Mouse (Mus musculus): ENCODE measurements at regions not wholly inside any gene's neighbourhood (a gene's known extent, or its start where the extent isn't known, plus 50 kb on each side); places are given as distances from the start of the nearest gene placed in this dataset.
"Not testable (repeated sequence)": the region's sequence is repeated elsewhere in the genome, so short reads cannot be mapped to it uniquely, and the experiment has no call there.

DNA sequence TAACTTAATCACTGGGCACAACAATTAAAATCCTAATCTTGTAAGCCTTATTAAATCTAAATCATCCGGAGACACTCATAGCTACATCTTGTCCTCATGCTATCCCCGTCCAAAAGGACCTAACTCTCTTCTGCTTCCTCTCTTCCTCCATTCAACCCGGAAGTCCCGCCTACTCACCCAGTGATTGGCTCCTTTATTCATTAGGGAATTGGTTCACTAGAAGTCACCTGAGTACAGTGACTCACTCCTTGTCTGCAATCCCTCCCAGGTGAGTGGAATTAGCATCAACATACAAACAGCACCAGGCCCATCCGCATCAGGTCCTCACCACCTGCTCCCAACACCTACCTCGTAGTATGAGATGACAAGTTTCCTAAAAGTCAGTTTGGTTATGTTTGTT, 114.5 kb downstream of the Enc1 start:
- DNase-seq (ENCODE audit: low spot score): not testable (repeated sequence)

DNA sequence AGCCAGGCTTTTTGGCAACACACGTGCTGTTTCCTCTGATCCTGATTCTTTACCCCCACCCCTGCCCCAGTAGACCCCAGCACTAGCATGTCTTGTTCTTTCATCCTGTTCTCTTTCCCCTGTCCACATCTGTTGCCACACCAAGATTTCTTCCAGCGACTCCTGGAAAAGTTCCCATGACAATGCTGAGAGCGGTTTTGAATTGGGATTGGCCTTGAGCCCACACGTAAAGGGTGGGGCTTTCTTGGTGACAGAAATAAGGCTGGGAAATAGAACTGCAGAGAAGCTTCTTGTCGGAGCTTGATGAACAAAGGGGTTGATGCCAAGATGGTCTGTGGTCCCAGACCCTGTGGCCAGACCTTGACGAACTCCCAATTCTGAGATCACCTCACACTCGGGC, 106.8 kb downstream of the Enc1 start:
- no peak for DNase-seq (ENCODE audit: low spot score)

DNA sequence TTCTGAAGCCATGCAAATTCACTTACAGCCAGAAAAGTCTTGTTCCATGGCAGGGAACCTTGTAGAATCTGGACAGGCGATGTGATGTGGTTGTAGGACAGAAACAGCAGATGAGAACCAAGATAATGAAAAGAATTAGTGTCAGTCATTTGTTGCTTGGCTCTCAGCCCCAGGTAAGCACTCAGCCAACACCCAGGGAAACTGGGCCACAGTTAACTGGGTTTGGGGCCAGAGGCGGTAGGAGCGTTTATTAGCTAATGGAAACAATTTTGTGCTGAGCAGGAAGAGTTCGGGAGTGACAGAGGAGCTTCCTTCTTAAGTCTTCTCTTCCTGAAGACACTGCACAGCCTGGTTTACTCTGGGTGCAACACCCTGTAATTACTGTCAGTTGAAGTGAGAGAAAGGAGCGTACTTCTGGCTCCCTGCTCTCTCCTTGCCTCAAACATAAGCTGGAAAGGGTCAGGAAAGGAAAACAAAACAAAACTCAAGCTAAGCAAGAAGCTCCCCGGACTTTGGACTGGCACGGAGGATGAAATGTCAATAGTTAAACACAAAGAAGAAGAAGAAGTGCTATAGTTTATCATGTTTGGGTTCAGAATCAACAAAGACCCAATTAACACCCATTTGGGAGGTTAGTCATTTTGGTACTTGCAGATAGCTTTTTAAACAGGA, 100.4 kb downstream of the Enc1 start:
- peak; percentile 82 for DNase-seq (ENCODE audit: low spot score)

DNA sequence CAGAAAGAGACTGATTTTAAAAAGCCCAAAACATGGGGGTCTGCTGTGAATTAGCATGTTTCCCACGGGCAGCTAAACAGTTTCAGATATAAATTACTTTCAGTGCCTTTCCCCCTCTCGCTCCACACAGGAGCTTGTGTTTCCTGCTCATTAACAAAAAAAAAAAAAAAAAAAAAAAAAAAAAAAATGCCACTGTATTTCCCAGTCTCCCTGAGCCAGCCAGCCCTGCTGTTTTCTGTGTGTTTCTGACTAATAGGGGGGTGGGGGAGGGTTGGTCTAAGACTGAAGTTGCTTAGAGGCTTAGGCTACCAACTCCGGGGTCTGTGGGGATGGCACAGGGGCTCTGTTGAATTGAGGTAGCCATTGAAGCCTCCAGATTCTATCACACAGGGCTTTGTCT, 97.0 kb downstream of the Enc1 start:
- no peak for DNase-seq (ENCODE audit: low spot score)

DNA sequence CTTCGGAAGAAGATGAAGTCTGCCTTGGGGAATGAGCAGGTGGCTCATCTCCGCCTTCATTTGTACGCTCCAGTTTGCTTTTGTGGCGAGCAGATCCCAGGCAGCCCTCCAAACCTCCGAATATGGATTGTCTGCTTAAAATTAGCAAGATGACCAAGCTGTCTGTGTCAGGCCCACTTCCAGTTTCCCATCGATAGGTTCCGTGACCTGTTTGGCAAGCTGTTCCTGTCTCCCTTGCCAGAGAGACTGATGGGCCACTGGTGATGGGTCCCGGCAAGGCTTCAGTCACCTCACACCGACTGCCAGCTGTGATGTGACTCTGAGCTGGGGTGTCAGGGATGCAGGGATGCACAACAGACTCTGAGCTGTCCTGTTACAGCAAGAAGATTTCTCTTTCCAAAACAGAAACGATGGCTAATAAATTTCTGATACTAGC, 96.4 kb downstream of the Enc1 start:
- DNase-seq (ENCODE audit: low spot score): no peak

DNA sequence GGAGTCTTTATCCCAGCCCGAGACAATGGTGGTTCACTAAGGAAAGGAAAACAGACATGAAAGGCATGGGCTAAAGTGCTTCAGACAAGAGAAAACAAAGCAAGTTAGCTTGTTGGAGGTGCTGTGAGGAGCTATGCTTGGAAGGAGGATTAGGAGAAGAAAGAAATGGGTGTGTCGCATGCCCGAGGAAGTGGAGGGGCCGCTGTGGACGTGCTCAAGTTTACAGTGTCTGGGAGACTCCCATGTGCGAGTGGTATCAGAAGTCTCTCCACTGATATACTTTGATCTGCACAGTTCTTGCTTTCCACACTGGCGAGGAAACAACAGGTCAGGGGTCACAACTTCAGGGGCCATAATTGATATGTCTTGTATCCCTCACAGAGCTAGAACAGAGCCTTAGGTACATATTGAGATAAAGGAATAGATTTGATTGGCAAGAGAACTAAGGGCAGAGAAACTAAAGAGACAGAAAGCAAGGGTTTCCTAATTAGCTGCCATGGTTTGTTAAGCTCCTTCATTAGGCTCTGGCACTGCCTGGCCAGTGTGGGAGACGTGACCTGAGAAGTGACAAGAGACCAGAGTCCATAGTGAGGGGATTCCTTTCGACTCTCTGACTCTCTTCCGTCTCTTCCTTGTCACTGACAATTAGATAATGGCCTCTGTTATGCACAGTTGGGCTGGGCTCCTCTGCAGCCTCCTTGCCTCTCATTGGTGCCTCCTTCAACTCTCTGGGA, 93.1 kb downstream of the Enc1 start:
- no peak for DNase-seq (ENCODE audit: low spot score)

DNA sequence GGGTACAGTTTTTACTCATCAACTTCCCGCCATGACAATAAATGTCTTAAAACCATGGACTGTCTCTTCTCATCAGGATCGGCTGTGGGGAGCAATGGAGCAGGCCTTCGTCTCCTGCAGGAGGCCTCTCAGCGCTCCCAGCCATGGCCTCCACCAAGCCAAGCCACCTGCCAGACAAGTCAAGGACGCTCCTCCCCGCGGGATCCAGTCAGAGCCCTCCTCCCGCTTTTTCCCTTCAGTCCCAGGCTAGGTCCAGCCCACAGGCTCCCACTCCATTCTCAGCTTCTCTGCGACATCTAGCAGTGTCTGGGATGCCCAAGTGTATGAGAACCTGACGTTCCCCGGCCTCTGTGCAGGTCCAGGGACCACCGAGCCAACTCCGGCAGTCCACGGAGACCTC, 90.2 kb downstream of the Enc1 start:
- no peak for DNase-seq (ENCODE audit: low spot score)

DNA sequence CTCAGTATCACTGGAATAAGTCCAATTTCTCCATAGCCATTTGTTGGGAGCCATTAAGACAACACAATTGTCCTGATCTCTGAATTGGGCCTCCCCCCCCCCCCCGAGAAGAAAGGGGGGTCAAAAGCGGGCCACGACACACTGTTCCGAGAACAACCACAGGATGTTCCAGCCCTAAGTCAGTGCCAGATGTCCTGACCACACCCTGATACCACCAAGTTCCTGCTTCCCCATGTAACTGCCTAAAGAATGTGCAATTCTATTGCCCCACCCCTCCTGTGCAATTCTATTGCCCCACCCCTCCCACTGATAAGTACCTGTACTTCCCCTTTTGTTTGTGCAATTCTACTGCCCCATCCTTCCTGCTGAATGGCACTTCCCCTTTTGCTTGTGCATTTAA, 80.4 kb downstream of the Enc1 start:
- not testable (repeated sequence) for DNase-seq (ENCODE audit: low spot score)

DNA sequence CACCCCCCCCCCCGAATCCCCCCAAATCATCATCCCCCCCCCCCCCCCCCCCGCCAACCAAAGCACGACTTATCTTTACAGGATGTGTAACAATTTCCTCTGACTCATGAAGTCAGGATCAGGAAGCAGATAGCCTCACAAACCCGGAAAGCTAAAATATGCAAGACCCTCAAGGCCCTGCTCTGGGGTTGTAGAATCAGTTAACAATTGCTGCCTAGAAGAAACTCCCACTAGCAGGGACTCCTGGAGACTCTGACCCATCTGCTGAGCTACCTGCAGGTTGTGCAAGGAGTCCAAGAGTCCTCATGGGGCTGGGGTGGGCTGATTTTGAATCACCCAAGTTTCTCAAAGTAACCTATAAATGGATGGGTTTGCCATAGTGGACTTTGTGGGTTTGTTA, 79.9 kb downstream of the Enc1 start:
- no peak for DNase-seq (ENCODE audit: low spot score)

DNA sequence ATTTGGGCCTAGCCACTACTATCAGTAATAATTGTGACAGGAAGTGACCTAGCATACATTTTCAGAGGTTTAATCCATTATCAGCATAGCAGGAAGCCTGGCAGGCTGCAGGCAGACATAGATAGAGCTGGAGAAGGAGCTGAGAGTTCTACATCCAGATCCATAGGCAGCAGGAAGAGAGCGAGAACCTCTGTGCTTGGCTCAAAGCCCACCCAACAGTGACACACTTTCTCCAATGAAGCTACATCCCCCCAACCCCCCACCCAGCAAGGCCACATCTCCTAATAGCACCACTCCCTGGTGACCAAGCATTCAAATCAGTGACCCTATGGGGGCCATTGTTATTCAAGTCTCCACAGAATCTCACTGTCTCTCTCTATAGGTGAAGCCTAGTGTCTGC, 79.4 kb downstream of the Enc1 start:
- DNase-seq (ENCODE audit: low spot score): no peak

DNA sequence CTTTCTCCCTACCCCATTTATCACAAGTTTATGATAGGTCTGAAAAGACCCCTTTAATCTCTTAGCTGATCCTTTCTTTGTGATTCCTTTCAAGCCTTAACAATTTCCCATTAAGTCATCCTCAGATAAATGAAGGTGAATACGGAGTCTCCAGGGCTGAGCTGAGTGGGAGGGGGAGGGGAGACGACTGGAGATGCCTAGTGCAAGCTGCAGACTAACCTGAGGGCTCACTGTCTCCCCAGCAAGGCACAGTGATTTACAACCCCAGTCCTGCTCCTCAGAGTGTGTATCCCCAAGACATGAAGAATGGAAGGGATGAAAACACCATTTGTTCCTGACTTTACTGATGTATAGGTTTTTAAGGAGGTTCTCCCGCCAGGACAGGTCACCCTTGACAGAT, 76.7 kb downstream of the Enc1 start:
- DNase-seq (ENCODE audit: low spot score): no peak

DNA sequence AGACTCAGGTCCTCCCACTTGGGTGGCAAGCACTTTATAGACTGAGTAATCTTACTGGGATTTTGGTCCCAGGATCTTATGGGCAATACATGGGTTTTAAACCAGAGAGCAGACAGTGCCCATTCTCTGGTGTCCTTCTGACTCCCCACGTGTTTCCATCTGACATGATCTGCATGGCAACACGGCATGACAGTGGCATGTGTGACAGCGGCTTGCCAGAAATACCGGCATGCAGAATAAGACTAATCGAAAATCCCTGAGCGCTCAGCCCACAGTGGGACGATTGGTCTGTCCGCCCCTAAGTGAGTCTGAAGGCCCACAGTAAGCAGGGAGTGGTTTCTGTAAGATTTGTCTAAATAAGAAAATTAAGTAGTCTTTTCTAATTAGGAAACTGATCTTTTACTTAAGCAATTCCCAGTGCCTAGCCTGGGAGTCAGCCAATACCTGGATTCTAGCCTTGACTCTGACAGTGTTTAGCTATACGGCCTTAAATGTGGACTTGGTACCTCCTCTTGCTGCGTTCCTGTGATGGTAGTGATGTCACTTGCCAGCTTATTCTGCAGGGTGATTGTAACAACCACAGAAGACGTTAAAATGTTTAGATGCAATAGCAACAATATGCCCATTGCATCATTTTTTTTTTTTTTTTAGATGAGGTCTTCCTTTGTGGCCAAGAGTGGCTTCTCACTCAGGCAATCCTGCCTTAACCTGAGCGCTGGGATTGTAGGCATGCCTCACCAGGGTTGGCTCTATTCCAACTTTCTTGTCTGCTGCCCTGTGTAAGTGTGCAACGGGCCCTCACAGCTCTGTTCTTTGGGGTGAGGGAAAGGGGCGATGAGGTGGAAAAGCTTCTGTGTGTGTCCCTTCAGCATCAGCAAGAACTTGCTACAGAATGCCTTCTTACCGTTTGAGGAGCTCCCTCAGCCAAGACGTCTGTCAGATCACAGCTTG, 71.8 kb downstream of the Enc1 start:
- no peak for DNase-seq (ENCODE audit: low spot score)

DNA sequence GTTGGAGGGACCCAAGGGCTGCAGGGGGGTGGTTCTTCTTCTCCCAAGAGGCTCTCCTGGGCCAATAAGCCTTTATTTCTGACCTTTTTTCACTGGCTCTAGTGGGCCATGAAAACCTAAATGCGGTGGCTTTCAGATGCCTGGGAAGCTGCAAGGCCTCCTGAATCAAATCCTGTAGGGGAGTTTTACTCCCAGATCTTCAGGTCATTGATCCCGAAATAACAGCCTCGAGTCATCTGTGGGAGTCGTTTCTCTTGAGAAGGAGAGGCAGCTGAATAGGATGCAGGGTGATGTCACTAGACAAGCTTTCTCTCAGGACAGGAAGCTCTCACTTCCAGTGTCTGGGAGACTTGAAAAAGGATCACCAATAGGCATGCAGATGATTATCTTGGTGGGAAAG, 70.4 kb downstream of the Enc1 start:
- no peak for DNase-seq (ENCODE audit: low spot score)

DNA sequence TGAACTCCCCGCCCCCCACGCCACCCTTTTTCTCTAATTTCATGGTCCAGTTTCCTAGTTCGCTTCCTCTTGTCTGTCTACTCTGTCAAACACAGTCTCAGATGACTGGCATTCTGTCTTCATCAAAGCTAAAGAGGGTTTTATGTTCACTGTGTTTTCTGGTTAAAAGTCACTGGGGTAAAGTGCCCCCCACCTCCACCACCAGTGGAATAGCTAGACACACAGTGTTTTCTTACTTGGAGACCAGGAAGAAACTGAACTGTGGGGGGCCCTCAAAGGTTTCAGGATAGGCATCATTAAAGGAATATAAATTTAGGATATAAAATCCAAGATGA, 69.9 kb downstream of the Enc1 start:
- DNase-seq (ENCODE audit: low spot score): no peak

DNA sequence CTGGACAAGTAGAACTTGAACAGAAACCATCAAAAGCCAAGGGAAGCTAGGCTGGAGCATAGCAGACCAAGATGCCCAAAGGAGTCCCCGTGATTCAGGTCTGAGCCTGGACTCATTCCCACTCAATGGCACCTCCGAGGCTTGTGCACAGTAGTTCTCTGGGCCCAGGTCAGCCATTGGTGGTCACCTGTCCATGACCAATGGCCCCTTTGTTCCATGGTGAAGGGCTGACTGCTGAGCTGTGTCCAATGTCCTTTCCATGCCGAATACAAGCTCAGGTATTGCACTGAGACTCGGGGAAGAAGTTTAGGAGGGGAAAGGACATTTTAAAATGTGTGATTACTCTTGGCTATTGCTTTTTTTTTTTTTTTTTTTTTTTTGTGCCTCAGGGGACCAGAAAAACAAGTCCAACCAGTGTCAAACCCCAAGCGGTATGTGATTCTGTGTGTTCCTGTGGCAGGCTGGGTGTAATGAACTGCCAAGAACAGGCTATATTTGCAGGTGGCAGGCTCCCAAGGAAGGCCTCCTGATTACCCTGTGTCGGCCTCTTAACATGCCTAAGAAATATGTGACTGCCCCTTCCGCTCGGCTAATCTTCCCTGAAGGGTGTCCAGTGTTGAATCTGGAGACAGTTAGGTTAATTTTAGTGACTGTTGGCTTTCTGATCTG, 69.4 kb downstream of the Enc1 start:
- DNase-seq (ENCODE audit: low spot score): no peak

DNA sequence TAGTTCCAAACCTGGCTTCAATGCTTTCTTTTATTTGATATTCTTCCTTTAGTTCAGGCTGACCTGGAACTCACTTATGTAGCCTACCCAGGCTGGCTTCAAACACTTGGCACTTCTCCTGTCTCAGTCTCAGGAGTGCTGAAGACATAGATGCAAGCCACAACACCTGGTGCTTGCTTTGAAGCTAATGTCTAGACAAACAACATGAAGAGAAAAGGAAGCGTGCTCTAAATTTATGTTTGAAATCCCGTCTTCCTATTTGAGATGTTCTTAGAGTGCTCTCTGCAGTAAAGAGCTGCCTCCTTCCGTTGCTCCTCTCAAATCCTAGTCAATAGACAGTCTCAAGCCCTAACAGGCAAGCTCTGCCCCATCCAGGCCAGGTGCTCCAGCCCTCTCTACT, 68.5 kb downstream of the Enc1 start:
- no peak for DNase-seq (ENCODE audit: low spot score)

DNA sequence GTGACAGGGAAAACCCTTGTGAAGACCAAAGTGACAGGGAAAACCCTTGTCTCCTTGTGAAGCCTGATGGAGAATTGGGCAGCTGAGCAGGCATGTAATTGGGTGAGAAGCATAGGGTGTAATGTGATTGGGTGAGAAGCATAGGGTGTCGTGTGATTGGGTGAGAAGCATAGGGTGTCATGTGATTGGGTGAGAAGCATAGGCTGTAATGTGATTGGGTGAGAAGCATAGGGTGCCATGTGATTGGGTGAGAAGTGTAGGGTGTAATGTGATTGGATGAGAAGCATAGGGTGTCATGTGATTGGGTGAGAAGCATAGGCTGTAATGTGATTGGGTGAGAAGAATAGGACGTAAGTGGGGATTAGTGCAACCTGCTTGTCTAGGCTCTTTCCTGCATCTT, 67.5 kb downstream of the Enc1 start:
- DNase-seq (ENCODE audit: low spot score): no peak

Measured in yolk sac, embryonic 10.5 days (tissue).